Mouse (Mus musculus) kidney, postnatal 0 days (tissue): ENCODE results near the gene Vgll4. TPM values are rescaled to one million over a fixed set of nuclear protein-coding genes. Genes with fewer than 3 reads are reported as not detected.

Experiments used
- ATAC-seq: fragments of 200-750 bp; cut with Nextera tagmentation; replicated peaks from 2 replicates; pipeline ENCODE4 v1.8.0; 2017; ENCODE audit warnings: low read depth, moderate number of reproducible peaks, moderate TSS enrichment, moderate library complexity; ENCODE audit not compliant: low FRiP score
- DNase-seq: peaks from one replicate; pipeline ENCODE4 v3.0.0-alpha.2; 2016; ENCODE audit warnings: low spot score
- H3K27ac ChIP-seq: fragments of 300-500 bp; sonication (generic); 2 replicates; pipeline ENCODE4 v1.5.1; 2014; ENCODE audit warnings: mild to moderate bottlenecking
- H3K27me3 ChIP-seq: fragments of 300-500 bp; sonication (generic); 2 replicates; pipeline ENCODE4 v1.6.1; 2014; ENCODE audit warnings: low read length, mixed read lengths; ENCODE audit not compliant: insufficient read depth
- H3K36me3 ChIP-seq: fragments of 300-500 bp; sonication (generic); 2 replicates; pipeline ENCODE4 v1.6.1; 2014; ENCODE audit warnings: low read length, mixed read lengths; ENCODE audit not compliant: insufficient read depth
- H3K4me1 ChIP-seq: fragments of 300-500 bp; sonication (generic); replicated peaks from 2 replicates; pipeline ENCODE4 v1.6.1; 2014; ENCODE audit warnings: antibody characterized with exemption, low read length, mixed read lengths; ENCODE audit not compliant: insufficient read depth
- H3K4me2 ChIP-seq: fragments of 300-500 bp; sonication (generic); 2 replicates; pipeline ENCODE4 v1.6.1; 2014; ENCODE audit warnings: mild to moderate bottlenecking, low read length, moderate library complexity, mixed read lengths
- H3K4me3 ChIP-seq: fragments of 300-500 bp; sonication (generic); replicated peaks from 2 replicates; pipeline ENCODE4 v1.5.1; 2014; ENCODE audit warnings: low read depth, low read length
- H3K9ac ChIP-seq: fragments of 300-500 bp; sonication (generic); 2 replicates; pipeline ENCODE4 v1.6.1; 2014; ENCODE audit warnings: low read depth, low read length
- H3K9me3 ChIP-seq: fragments of 300-500 bp; sonication (generic); replicated peaks from 2 replicates; pipeline ENCODE4 v1.6.1; 2016; ENCODE audit warnings: low read length, inconsistent platforms, mixed read lengths
- CTCF ChIP-seq: IDR thresholded peaks from 2 replicates; pipeline ENCODE4 v1.5.1; 2016; ENCODE audit warnings: antibody characterized with exemption, low read depth, mild to moderate bottlenecking, moderate library complexity
- WGBS: fragments of 180-500 bp; shearing (Covaris S2); extraction: QIAGEN DNeasy Blood & Tissue Kit; methylation state at CpG from one replicate; pipeline ENCODE4 v1.1.7; 2014; 5-methylcytosine and 5-hydroxymethylcytosine counted together
- polyA plus RNA-seq: library from polyadenylated mRNA; unstranded; fragments of >200 nt; fragmentation: Nextera tagmentation; extraction: Ambion mirVana; gene quantifications from 2 replicates; pipeline ENCODE4 v1.2.1, GENCODE M21; 2015

Vgll4 gene
- polyA plus RNA-seq, 1 experiment from 2014 or later = 97.2 TPM

GRCm38 (mm10) chr6:114896281-114896680 lies 73.5 kb downstream of the Vgll4 start:
- 65% methylated on average over 2 of the region's 2 CpGs for WGBS
- Histone ChIP-seq H3K9me3 (no peaks in the 10 kb centered on the region), H3K4me2 (no peak overlapping the region), H3K9ac (no peak overlapping the region), H3K4me1 (peaks cover 38% of the 10 kb centered on the region), H3K27me3 (no peaks in the 10 kb centered on the region), H3K36me3 (no peaks in the 10 kb centered on the region), H3K4me3 (no peak overlapping the region), H3K27ac (no peak overlapping the region)
- no peak for ATAC-seq
- DNase-seq = no peak
- no peak for TF ChIP-seq CTCF

GRCm38 (mm10) chr6:114895191-114895590 lies 74.6 kb downstream of the Vgll4 start:
- Histone ChIP-seq H3K4me3 (no peak overlapping the region), H3K9ac (no peak overlapping the region), H3K27me3 (no peaks in the 10 kb centered on the region), H3K4me1 (peaks cover 29% of the 10 kb centered on the region), H3K27ac (no peak overlapping the region), H3K9me3 (no peaks in the 10 kb centered on the region), H3K4me2 (no peak overlapping the region), H3K36me3 (0 out of 2 replicates have a peak, but pooled peaks cover 6% of the 10 kb centered on the region)
- TF ChIP-seq CTCF = no peak
- 87% methylated on average over 7 of the region's 7 CpGs for WGBS
- DNase-seq (no peak), ATAC-seq (no peak)

GRCm38 (mm10) chr6:114894548-114895106 lies 75.2 kb downstream of the Vgll4 start:
- ATAC-seq (no peak), DNase-seq (no peak)
- Histone ChIP-seq H3K27me3 (no peaks in the 10 kb centered on the region), H3K36me3 (0 out of 2 replicates have a peak, but pooled peaks cover 8% of the 10 kb centered on the region), H3K4me3 (no peak overlapping the region), H3K27ac (no peak overlapping the region), H3K9me3 (no peaks in the 10 kb centered on the region), H3K4me2 (no peak overlapping the region), H3K9ac (no peak overlapping the region), H3K4me1 (peaks cover 24% of the 10 kb centered on the region)
- WGBS = 51% methylated on average over 4 of the region's 4 CpGs
- peak; percentile 37; the same call in 1 of the 2 replicates for TF ChIP-seq CTCF

DNA sequence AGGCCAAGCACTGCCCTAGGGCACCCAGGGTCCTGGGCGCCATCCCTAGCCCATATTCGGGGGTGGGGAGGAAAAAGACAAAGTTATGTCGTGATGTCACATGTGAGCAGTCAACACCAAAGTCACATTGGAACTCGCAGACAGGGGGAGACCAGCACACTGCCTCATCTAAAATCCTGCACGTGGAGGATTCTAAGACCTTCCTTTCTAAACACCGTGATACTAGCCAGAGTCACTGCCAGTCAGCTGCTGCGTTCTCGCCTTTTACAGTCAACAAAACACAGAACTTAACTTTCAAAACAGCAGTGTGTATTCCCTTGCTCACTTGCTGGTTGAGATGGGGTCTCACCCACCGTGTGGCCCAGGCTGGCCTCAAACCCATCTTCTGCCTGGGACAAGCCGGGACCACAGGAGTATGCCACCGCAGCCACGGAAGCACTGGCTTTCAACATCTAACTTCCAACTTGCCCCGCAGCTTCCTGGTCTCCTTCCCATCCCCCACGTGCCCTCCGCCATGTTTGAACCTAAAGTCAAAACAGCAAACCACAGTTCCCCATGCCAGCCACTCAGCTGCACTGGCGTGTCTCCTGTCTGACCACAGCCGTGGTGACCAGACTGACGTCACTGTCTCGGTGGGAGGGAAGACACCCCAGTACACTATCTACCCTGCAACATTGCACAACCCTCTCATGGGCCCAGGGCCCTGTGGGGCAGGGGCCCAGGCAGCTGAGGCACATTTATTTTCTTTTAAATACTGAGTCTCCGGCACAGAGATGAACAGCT lies 76.2 kb downstream of the Vgll4 start:
- 65% methylated on average over 20 of the region's 20 CpGs for WGBS
- ATAC-seq (no peak), DNase-seq (no peak)
- H3K4me1 ChIP-seq = peaks cover 29% of the 10 kb centered on the region
- H3K27me3 ChIP-seq = no peaks in the 10 kb centered on the region
- no peak overlapping the region for H3K4me3 ChIP-seq
- no peak overlapping the region for H3K4me2 ChIP-seq
- 0 out of 2 replicates have a peak overlapping the region, but pooled peaks have one; percentile 3 for H3K9ac ChIP-seq
- no peak for TF ChIP-seq CTCF
- no peak overlapping the region for H3K27ac ChIP-seq
- 0 out of 2 replicates have a peak, but pooled peaks cover 8% of the 10 kb centered on the region for H3K36me3 ChIP-seq
- no peaks in the 10 kb centered on the region for H3K9me3 ChIP-seq

- no peak overlapping the region for H3K4me2 ChIP-seq
- WGBS = 40% methylated on average over 6 of the region's 6 CpGs
- peak overlapping the region; percentile 50; the same call in 1 of the 2 replicates for H3K27ac ChIP-seq
- H3K4me3 ChIP-seq = no peak overlapping the region
- no peak for TF ChIP-seq CTCF
- 0 out of 2 replicates have a peak, but pooled peaks cover 12% of the 10 kb centered on the region for H3K36me3 ChIP-seq
- DNase-seq (no peak), ATAC-seq (no peak)
- no peak overlapping the region; the same call in 1 of the 2 replicates for H3K9ac ChIP-seq
- H3K9me3 ChIP-seq = no peaks in the 10 kb centered on the region
- peaks cover 36% of the 10 kb centered on the region for H3K4me1 ChIP-seq
- H3K27me3 ChIP-seq = no peaks in the 10 kb centered on the region
These were observed 77.4 kb downstream of the Vgll4 start for GRCm38 (mm10) chr6:114892363-114892762.

DNA sequence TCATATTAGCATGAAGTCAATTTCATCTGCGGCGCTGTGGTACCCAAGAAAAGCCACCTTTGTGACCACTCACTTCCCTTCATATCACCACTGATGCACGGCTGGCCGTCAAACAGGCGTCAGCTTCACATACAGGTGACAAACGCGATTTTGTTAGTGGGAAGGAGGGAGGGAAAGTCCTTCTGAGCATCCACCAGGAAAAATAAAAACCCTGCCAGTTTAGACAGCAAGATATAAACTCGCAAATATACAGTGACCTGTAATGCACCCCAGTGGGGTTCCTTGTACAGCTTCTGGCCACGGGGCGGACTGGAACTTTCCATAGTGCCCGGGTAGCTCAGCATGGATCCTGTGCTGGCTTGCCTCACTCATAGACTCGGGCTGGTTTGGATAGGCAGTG lies 78.0 kb downstream of the Vgll4 start:
- no peaks in the 10 kb centered on the region for H3K27me3 ChIP-seq
- H3K4me2 ChIP-seq = no peak overlapping the region
- TF ChIP-seq CTCF = no peak
- 0 out of 2 replicates have a peak, but pooled peaks cover 12% of the 10 kb centered on the region for H3K36me3 ChIP-seq
- H3K4me3 ChIP-seq = no peak overlapping the region
- WGBS = 55% methylated on average over 12 of the region's 12 CpGs
- ATAC-seq (no peak), DNase-seq (no peak)
- H3K4me1 ChIP-seq = peaks cover 36% of the 10 kb centered on the region
- H3K27ac ChIP-seq = peak overlapping the region; percentile 50
- no peaks in the 10 kb centered on the region for H3K9me3 ChIP-seq
- no peak overlapping the region; the same call in 1 of the 2 replicates for H3K9ac ChIP-seq
